Mouse (Mus musculus) E14TG2a.4 (cell line): Measurements from ENCODE around the gene Gm10024.
"Not testable (repeated sequence)": the region's sequence is repeated elsewhere in the genome, so short reads cannot be mapped to it uniquely, and the experiment has no call there.

Source experiments
- H3K27me3 ChIP-seq: 2 replicates; pipeline ENCODE4 v1.6.1; 2014; ENCODE audit warnings: low read length, control low read depth; ENCODE audit not compliant: insufficient read depth
- H3K36me3 ChIP-seq: 2 replicates; pipeline ENCODE4 v1.6.1; 2014; ENCODE audit warnings: low read length, control low read depth; ENCODE audit not compliant: insufficient read depth
- H3K4me1 ChIP-seq: replicated peaks from 2 replicates; pipeline ENCODE4 v1.6.1; 2014; ENCODE audit warnings: low read depth, low read length, control low read depth
- H3K4me3 ChIP-seq: replicated peaks from 2 replicates; pipeline ENCODE4 v1.5.1; 2014; ENCODE audit warnings: mild to moderate bottlenecking, low read length
- H3K9me3 ChIP-seq: 2 replicates; pipeline ENCODE4 v1.6.1; 2014; ENCODE audit warnings: low read length, control low read depth
- CTCF ChIP-seq: conservative IDR thresholded peaks from 2 replicates; pipeline ENCODE4 v1.5.1; 2014; ENCODE audit warnings: low read length
- NANOG ChIP-seq: IDR thresholded peaks from 2 replicates; pipeline ENCODE4 v1.6.1; 2014; ENCODE audit warnings: borderline replicate concordance, low read length, mixed read lengths
- POU5F1 ChIP-seq: IDR thresholded peaks from 2 replicates; pipeline ENCODE4 v1.6.1; 2014; ENCODE audit warnings: low read length, borderline replicate concordance

Gm10024 gene

GRCm38 (mm10) chr10:77753448-77753847 is 42.2 kb downstream of the Gm10024 start:
- TF ChIP-seq NANOG (no peak), POU5F1 (no peak), CTCF (peak; percentile 44)
- no peaks in the 10 kb centered on the region for H3K36me3 ChIP-seq

GRCm38 (mm10) chr10:77759582-77759981 is 48.3 kb downstream of the Gm10024 start, which contains the start of gene Gm3233:
Gene Gm3233, minus strand, starts transcription at chr10:77759682.
- H3K27me3 ChIP-seq, H3K4me1 ChIP-seq, H3K4me3 ChIP-seq, H3K9me3 ChIP-seq, H3K36me3 ChIP-seq: not testable (repeated sequence)

More at GRCm38 (mm10) chr10:77753448-77753847, 42.2 kb downstream of the Gm10024 start:
- no peak overlapping the region for H3K4me3 ChIP-seq
- peaks cover 7% of the 10 kb centered on the region; the same call in 1 of the 2 replicates for H3K9me3 ChIP-seq
- H3K27me3 ChIP-seq, result no peaks in the 10 kb centered on the region
- no peaks in the 10 kb centered on the region; the same call in 1 of the 2 replicates for H3K4me1 ChIP-seq
